Mouse (Mus musculus) neural tube, embryonic 11.5 days (tissue): ENCODE data around the gene Cyp8b1. TPM values are rescaled to one million over a fixed set of nuclear protein-coding genes. Genes with fewer than 3 reads are reported as not detected.

ENCODE experiments used
- ATAC-seq: fragments of 200-750 bp; cut with Nextera tagmentation; 2 replicates; pipeline ENCODE4 v1.8.0; 2017; ENCODE audit warnings: moderate number of reproducible peaks, mild to moderate bottlenecking, moderate TSS enrichment, moderate library complexity; ENCODE audit not compliant: insufficient read depth, low FRiP score, low TSS enrichment
- DNase-seq: peaks from one replicate; pipeline ENCODE4 v3.0.0-alpha.2; 2015; ENCODE audit warnings: low spot score
- H3K27ac ChIP-seq: fragments of 300-500 bp; sonication (generic); 2 replicates; pipeline ENCODE4 v1.5.1; 2014; ENCODE audit warnings: low read depth, mild to moderate bottlenecking, low read length
- H3K27me3 ChIP-seq: fragments of 300-500 bp; sonication (generic); 2 replicates; pipeline ENCODE4 v1.6.1; 2014; ENCODE audit warnings: mild to moderate bottlenecking, low read length, mixed read lengths; ENCODE audit not compliant: control insufficient read depth, insufficient read depth
- H3K36me3 ChIP-seq: fragments of 300-500 bp; sonication (generic); 2 replicates; pipeline ENCODE4 v1.6.1; 2014; ENCODE audit warnings: mild to moderate bottlenecking, low read length, moderate library complexity, mixed read lengths; ENCODE audit not compliant: control insufficient read depth, insufficient read depth
- H3K4me1 ChIP-seq: fragments of 300-500 bp; sonication (generic); 2 replicates; pipeline ENCODE4 v1.6.1; 2014; ENCODE audit warnings: low read length, mixed read lengths; ENCODE audit not compliant: control insufficient read depth, insufficient read depth
- H3K4me2 ChIP-seq: fragments of 300-500 bp; sonication (generic); 2 replicates; pipeline ENCODE4 v1.6.1; 2014; ENCODE audit warnings: low read depth, mild to moderate bottlenecking, moderate library complexity
- H3K4me3 ChIP-seq: fragments of 300-500 bp; sonication (generic); 2 replicates; pipeline ENCODE4 v1.5.1; 2014; ENCODE audit warnings: low read depth, low read length
- H3K9ac ChIP-seq: fragments of 300-500 bp; sonication (generic); 2 replicates; pipeline ENCODE4 v1.6.1; 2014; ENCODE audit warnings: mild to moderate bottlenecking, low read length
- H3K9me3 ChIP-seq: fragments of 300-500 bp; sonication (generic); 2 replicates; pipeline ENCODE4 v1.6.1; 2016; ENCODE audit warnings: low read length; ENCODE audit not compliant: control insufficient read depth
- WGBS: fragments of 180-500 bp; shearing (Covaris S2); extraction: QIAGEN DNeasy Blood & Tissue Kit; methylation state at CpG from one replicate; pipeline ENCODE4 v1.1.7; 2014; 5-methylcytosine and 5-hydroxymethylcytosine counted together
- polyA plus RNA-seq: library from polyadenylated mRNA; unstranded; fragments of >200 nt; fragmentation: Nextera tagmentation; extraction: Ambion mirVana; gene quantifications from 2 replicates; pipeline ENCODE4 v1.2.1, GENCODE M21; 2014

Gene Cyp8b1
- polyA plus RNA-seq, 1 experiment from 2014 or later = not detected

GRCm38 (mm10) chr9:121869973-121870515 lies 46.1 kb downstream of the Cyp8b1 start:
- ATAC-seq = no peak
- H3K4me3 ChIP-seq = no peak overlapping the region
- H3K9me3 ChIP-seq = no peaks in the 10 kb centered on the region
- H3K4me1 ChIP-seq = no peaks in the 10 kb centered on the region
- H3K27me3 ChIP-seq = no peaks in the 10 kb centered on the region
- no peak overlapping the region for H3K27ac ChIP-seq
- DNase-seq = no peak
- 18% methylated on average over 4 of the region's 4 CpGs for WGBS
- no peaks in the 10 kb centered on the region for H3K36me3 ChIP-seq
- no peak overlapping the region for H3K4me2 ChIP-seq
- H3K9ac ChIP-seq = no peak overlapping the region

- no peaks in the 10 kb centered on the region for H3K36me3 ChIP-seq
- H3K9ac ChIP-seq = no peak overlapping the region
- no peak for DNase-seq
- H3K9me3 ChIP-seq = no peaks in the 10 kb centered on the region
- H3K4me3 ChIP-seq = no peak overlapping the region
- no peak overlapping the region for H3K4me2 ChIP-seq
- ATAC-seq = no peak
- no peaks in the 10 kb centered on the region for H3K27me3 ChIP-seq
- H3K27ac ChIP-seq = no peak overlapping the region
- no peaks in the 10 kb centered on the region for H3K4me1 ChIP-seq
- 79% methylated on average over 5 of the region's 5 CpGs for WGBS
These were observed 46.7 kb downstream of the Cyp8b1 start for GRCm38 (mm10) chr9:121869432-121869831.

GRCm38 (mm10) chr9:121868236-121868635 lies 47.9 kb downstream of the Cyp8b1 start:
- no peaks in the 10 kb centered on the region for H3K4me1 ChIP-seq
- H3K4me3 ChIP-seq = no peak overlapping the region
- no peak for DNase-seq
- no peak for ATAC-seq
- WGBS = 86% methylated on average over 6 of the region's 6 CpGs
- no peaks in the 10 kb centered on the region for H3K9me3 ChIP-seq
- H3K27ac ChIP-seq = no peak overlapping the region
- H3K36me3 ChIP-seq = no peaks in the 10 kb centered on the region
- no peak overlapping the region for H3K4me2 ChIP-seq
- H3K27me3 ChIP-seq = no peaks in the 10 kb centered on the region
- no peak overlapping the region for H3K9ac ChIP-seq

- DNase-seq = no peak
- Histone ChIP-seq H3K9ac (no peak overlapping the region), H3K36me3 (no peaks in the 10 kb centered on the region), H3K4me2 (no peak overlapping the region), H3K9me3 (no peaks in the 10 kb centered on the region), H3K4me1 (no peaks in the 10 kb centered on the region), H3K27ac (no peak overlapping the region), H3K4me3 (no peak overlapping the region), H3K27me3 (no peaks in the 10 kb centered on the region)
- 91% methylated on average over 6 of the region's 6 CpGs for WGBS
- no peak for ATAC-seq
These were observed 48.5 kb downstream of the Cyp8b1 start for GRCm38 (mm10) chr9:121867632-121868031.

GRCm38 (mm10) chr9:121865425-121866008 lies 50.6 kb downstream of the Cyp8b1 start:
- Histone ChIP-seq H3K9me3 (no peaks in the 10 kb centered on the region), H3K4me1 (no peaks in the 10 kb centered on the region), H3K27me3 (no peaks in the 10 kb centered on the region), H3K4me3 (no peak overlapping the region), H3K4me2 (no peak overlapping the region), H3K36me3 (no peaks in the 10 kb centered on the region), H3K27ac (no peak overlapping the region), H3K9ac (no peak overlapping the region)
- ATAC-seq (no peak), DNase-seq (no peak)
- WGBS = 32% methylated on average over 3 of the region's 3 CpGs

- WGBS = 75% methylated on average over 4 of the region's 4 CpGs
- Histone ChIP-seq H3K27me3 (no peaks in the 10 kb centered on the region), H3K4me2 (no peak overlapping the region), H3K4me3 (no peak overlapping the region), H3K27ac (no peak overlapping the region), H3K4me1 (no peaks in the 10 kb centered on the region), H3K9ac (no peak overlapping the region), H3K9me3 (no peaks in the 10 kb centered on the region), H3K36me3 (no peaks in the 10 kb centered on the region)
- no peak for DNase-seq
- ATAC-seq = no peak
These were observed 51.3 kb downstream of the Cyp8b1 start for GRCm38 (mm10) chr9:121864837-121865236.

Other genes with a start within 250 kb of the Cyp8b1 start
- 14.2 and 17.4 TPM in 2 replicates for gene Sec22c, start 210.8 kb downstream of the Cyp8b1 start, polyA plus RNA-seq
- 134 and 135 TPM in 2 replicates for gene Ss18l2, start 206.0 kb downstream of the Cyp8b1 start, polyA plus RNA-seq
- gene Nktr, start 197.1 kb downstream of the Cyp8b1 start, polyA plus RNA-seq = 56.9 and 61.7 TPM in 2 replicates
- gene Zfp651, start 157.0 kb downstream of the Cyp8b1 start, polyA plus RNA-seq = 6.7 and 7.0 TPM in 2 replicates
- 3.6 and 4.6 TPM in 2 replicates for gene Klhl40, start 138.7 kb downstream of the Cyp8b1 start, polyA plus RNA-seq
- gene Hhatl, start 123.8 kb downstream of the Cyp8b1 start, polyA plus RNA-seq = 0.13 TPM in 1 of 2 replicates, not detected in the other
- gene Ccdc13, start 76.8 kb downstream of the Cyp8b1 start, polyA plus RNA-seq = 2.4 and 3.6 TPM in 2 replicates
- gene Higd1a, start 57.9 kb downstream of the Cyp8b1 start, polyA plus RNA-seq = 151 and 156 TPM in 2 replicates
- 0.58 and 1.1 TPM in 2 replicates for gene Ackr2, start 17.9 kb downstream of the Cyp8b1 start, polyA plus RNA-seq
- gene Fam198a, start 34.7 kb upstream of the Cyp8b1 start, polyA plus RNA-seq = 0.66 and 0.81 TPM in 2 replicates
- gene Pomgnt2, start 80.8 kb upstream of the Cyp8b1 start, polyA plus RNA-seq = 12.2 and 13.3 TPM in 2 replicates
- 30.6 and 33.2 TPM in 2 replicates for gene Snrk, start 201.0 kb upstream of the Cyp8b1 start, polyA plus RNA-seq